Mouse (Mus musculus) testis, adult 2 months (tissue): ENCODE measurements around the gene Myh7b. TPM values are rescaled to one million over a fixed set of nuclear protein-coding genes. Genes with fewer than 3 reads are reported as not detected.
A peak's percentile ranks its signal among the peaks of the same experiment; 100 is the strongest.

Experiments
- H3K27ac ChIP-seq: fragments of 200-500 bp; 2 replicates; pipeline ENCODE4 v1.5.1; 2012; ENCODE audit warnings: low read depth, low read length; ENCODE audit not compliant: control insufficient read depth, insufficient read depth
- H3K27me3 ChIP-seq: fragments of 200-500 bp; 2 replicates; pipeline ENCODE4 v1.6.1; 2012; ENCODE audit warnings: mild to moderate bottlenecking, low read length, moderate library complexity; ENCODE audit not compliant: control insufficient read depth, insufficient read depth
- H3K36me3 ChIP-seq: fragments of 200-500 bp; 2 replicates; pipeline ENCODE4 v1.6.1; 2012; ENCODE audit warnings: mild to moderate bottlenecking, low read length; ENCODE audit not compliant: control insufficient read depth, insufficient read depth
- H3K4me1 ChIP-seq: fragments of 200-500 bp; 2 replicates; pipeline ENCODE4 v1.6.1; 2012; ENCODE audit warnings: low read length; ENCODE audit not compliant: control insufficient read depth, insufficient read depth
- H3K4me3 ChIP-seq: fragments of 200-500 bp; 2 replicates; pipeline ENCODE4 v1.5.1; 2012; ENCODE audit warnings: low read depth, mild to moderate bottlenecking, low read length, moderate library complexity, mixed read lengths; ENCODE audit not compliant: control insufficient read depth
- CTCF ChIP-seq: fragments of 200-500 bp; IDR thresholded peaks from 2 replicates; pipeline ENCODE4 v1.5.1; 2012; ENCODE audit warnings: low read depth, mild to moderate bottlenecking, inconsistent platforms, low read length, moderate library complexity; ENCODE audit not compliant: control insufficient read depth, insufficient read depth, insufficient replicate concordance
- POLR2A ChIP-seq: fragments of 200-500 bp; IDR thresholded peaks from 2 replicates; pipeline ENCODE4 v1.6.1; 2012; ENCODE audit warnings: low read depth, mild to moderate bottlenecking, inconsistent platforms, low read length, moderate library complexity; ENCODE audit not compliant: control insufficient read depth
- polyA plus RNA-seq: library from polyadenylated mRNA; depleted of rRNA; stranded (reverse); fragments of >200 nt; gene quantifications from 2 replicates; pipeline ENCODE4 v1.2.3, GENCODE M21; 2012

Gene Myh7b
- polyA plus RNA-seq, 1 experiment, result 0.98 TPM

DNA sequence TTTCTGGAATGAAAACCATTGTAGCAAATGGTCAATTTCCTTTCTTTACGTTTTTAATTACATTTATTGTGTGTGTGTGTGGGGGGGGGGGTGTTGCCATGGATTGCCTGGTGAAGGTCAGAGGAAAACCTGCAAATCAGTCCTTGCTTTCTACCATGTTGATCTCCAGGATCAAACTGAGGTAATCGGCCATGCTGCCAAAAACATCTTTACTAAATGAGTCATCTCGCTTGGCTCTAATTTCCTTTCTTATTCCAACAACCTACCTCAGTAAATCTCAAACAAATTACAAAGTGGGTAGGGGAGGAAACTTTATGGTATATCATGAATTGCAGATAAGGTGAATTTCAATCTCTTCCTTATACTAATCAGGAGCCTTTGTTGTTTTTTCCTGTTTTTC, 22.9 kb upstream of the Myh7b start:
- H3K27ac ChIP-seq, result no peak overlapping the region
- peaks cover 5% of the 10 kb centered on the region; the same call in 1 of the 2 replicates for H3K4me1 ChIP-seq
- no peak overlapping the region for H3K4me3 ChIP-seq
- H3K36me3 ChIP-seq, result no peaks in the 10 kb centered on the region
- TF ChIP-seq CTCF, result no peak
- no peak for TF ChIP-seq POLR2A
- no peaks in the 10 kb centered on the region for H3K27me3 ChIP-seq

DNA sequence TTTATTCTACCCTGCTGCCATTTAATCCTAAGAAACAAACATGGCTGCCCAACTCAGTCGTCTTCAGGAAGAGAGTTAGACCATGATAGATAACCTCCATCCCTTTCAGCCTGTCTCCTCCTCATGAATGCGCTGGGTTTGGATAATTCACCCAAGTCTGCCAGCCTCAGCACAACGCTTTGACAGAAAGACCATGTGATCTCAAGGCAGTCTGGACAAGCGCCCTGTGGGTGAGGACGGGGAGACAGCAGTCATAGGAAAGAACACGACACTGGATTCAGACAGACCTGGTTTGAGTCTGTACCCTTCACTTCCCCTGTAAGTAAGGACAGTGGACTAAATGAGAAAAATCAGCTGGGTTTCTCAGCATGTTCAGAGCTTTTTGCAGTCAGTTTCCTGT, 21.5 kb upstream of the Myh7b start:
- no peak for TF ChIP-seq POLR2A
- no peak for TF ChIP-seq CTCF
- Histone ChIP-seq H3K27me3 (no peaks in the 10 kb centered on the region), H3K36me3 (no peaks in the 10 kb centered on the region), H3K4me3 (no peak overlapping the region), H3K27ac (no peak overlapping the region), H3K4me1 (peaks cover 5% of the 10 kb centered on the region; the same call in 1 of the 2 replicates)

DNA sequence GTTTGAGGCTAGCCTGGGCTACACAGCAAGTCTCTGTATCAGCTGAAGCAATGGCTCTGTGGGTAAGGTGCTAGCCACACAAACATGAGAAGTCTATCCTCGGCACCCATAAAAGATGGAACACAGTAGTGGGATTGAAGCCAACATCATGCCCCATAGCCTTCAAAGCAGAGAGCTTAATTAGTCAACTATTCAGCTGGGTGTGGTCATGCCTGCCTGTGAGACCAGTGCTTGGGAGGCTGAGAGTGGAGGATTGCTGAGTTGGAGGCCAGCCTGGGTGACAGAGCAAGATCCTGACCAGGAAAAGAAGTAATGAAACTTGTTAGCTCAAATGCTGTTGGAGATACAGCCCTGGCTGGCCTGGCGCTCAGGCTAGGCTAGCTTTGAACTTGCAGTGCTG, 20.1 kb upstream of the Myh7b start:
- Histone ChIP-seq H3K27me3 (no peaks in the 10 kb centered on the region), H3K36me3 (no peaks in the 10 kb centered on the region), H3K27ac (no peak overlapping the region), H3K4me3 (no peak overlapping the region), H3K4me1 (peaks cover 5% of the 10 kb centered on the region; the same call in 1 of the 2 replicates)
- no peak for TF ChIP-seq POLR2A
- TF ChIP-seq CTCF, result no peak

DNA sequence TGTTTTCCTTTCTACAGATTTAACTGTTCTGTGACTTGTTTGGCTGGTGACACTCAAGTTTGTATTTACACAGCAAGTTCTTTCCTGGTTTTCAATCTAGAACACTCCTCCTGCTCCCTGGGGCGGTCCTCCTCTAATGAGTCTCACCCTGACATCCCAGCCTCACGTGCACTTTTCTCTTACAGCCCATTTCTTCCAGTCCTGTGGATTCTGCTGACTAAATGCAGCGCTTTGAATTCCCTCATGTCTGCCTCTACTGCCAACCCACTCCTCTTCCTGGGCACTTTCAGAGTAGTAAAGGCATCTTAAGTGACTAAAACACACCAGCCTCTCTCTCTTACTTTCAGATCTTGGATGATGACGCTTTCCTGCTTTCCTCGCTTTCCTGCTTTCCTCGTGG, 19.3 kb upstream of the Myh7b start:
- Histone ChIP-seq H3K4me3 (peak overlapping the region; percentile 87), H3K4me1 (peaks cover 5% of the 10 kb centered on the region; the same call in 1 of the 2 replicates), H3K27me3 (no peaks in the 10 kb centered on the region), H3K36me3 (no peaks in the 10 kb centered on the region), H3K27ac (peak overlapping the region; percentile 75)
- TF ChIP-seq POLR2A, result no peak
- no peak for TF ChIP-seq CTCF

- Histone ChIP-seq H3K4me3 (peak within 1 kb of the TSS; percentile 87), H3K4me1 (peaks cover 5% of the 10 kb centered on the region; the same call in 1 of the 2 replicates), H3K36me3 (no peaks in the 10 kb centered on the region), H3K27ac (peak within 1 kb of the TSS; percentile 82), H3K27me3 (no peaks in the 10 kb centered on the region)
- TF ChIP-seq CTCF (no peak), POLR2A (peak; percentile 54; the same call in 1 of the 2 replicates)
These were observed 18.7 kb upstream of the Myh7b start, which contains the start of gene Gss for GRCm38 (mm10) chr2:155592137-155592853. Gene Gss, minus strand, starts transcription at chr2:155592810.

- peaks cover 5% of the 10 kb centered on the region; the same call in 1 of the 2 replicates for H3K4me1 ChIP-seq
- H3K4me3 ChIP-seq, result peak overlapping the region; percentile 87
- H3K36me3 ChIP-seq, result no peaks in the 10 kb centered on the region
- TF ChIP-seq CTCF, result no peak
- no peak; the same call in 1 of the 2 replicates for TF ChIP-seq POLR2A
- H3K27me3 ChIP-seq, result no peaks in the 10 kb centered on the region
- peak overlapping the region; percentile 82 for H3K27ac ChIP-seq
These were observed 18.1 kb upstream of the Myh7b start for GRCm38 (mm10) chr2:155592854-155593283.

- Histone ChIP-seq H3K4me3 (no peak overlapping the region), H3K4me1 (peaks cover 5% of the 10 kb centered on the region; the same call in 1 of the 2 replicates), H3K27ac (no peak overlapping the region), H3K27me3 (no peaks in the 10 kb centered on the region), H3K36me3 (no peaks in the 10 kb centered on the region)
- no peak for TF ChIP-seq CTCF
- no peak for TF ChIP-seq POLR2A
These were observed 15.5 kb upstream of the Myh7b start for GRCm38 (mm10) chr2:155595516-155595915.

GRCm38 (mm10) chr2:155603707-155604106, 7.3 kb upstream of the Myh7b start:
- H3K4me1 ChIP-seq, result no peaks in the 10 kb centered on the region
- H3K4me3 ChIP-seq, result no peak overlapping the region
- TF ChIP-seq POLR2A (no peak), CTCF (no peak)
- H3K27ac ChIP-seq, result no peak overlapping the region
- H3K27me3 ChIP-seq, result no peaks in the 10 kb centered on the region
- H3K36me3 ChIP-seq, result no peaks in the 10 kb centered on the region
